Mouse (Mus musculus) lung, postnatal 14 days (tissue): Measurements from ENCODE around the gene Gpm6a.

ENCODE experiments used
- DNase-seq: peaks from one replicate; pipeline ENCODE4 v3.0.0; 2021

The Gpm6a gene

GRCm38 (mm10) chr8:54954741-54955455 is at the start of gene Gpm6a:
Gene Gpm6a, plus strand, starts transcription at chr8:54954843.
- DNase-seq, result no peak

- no peak for DNase-seq
Observed at GRCm38 (mm10) chr8:54912891-54913290, 41.8 kb upstream of the Gpm6a start.

- DNase-seq, result no peak
Observed at GRCm38 (mm10) chr8:54917710-54918109, 36.9 kb upstream of the Gpm6a start.

DNA sequence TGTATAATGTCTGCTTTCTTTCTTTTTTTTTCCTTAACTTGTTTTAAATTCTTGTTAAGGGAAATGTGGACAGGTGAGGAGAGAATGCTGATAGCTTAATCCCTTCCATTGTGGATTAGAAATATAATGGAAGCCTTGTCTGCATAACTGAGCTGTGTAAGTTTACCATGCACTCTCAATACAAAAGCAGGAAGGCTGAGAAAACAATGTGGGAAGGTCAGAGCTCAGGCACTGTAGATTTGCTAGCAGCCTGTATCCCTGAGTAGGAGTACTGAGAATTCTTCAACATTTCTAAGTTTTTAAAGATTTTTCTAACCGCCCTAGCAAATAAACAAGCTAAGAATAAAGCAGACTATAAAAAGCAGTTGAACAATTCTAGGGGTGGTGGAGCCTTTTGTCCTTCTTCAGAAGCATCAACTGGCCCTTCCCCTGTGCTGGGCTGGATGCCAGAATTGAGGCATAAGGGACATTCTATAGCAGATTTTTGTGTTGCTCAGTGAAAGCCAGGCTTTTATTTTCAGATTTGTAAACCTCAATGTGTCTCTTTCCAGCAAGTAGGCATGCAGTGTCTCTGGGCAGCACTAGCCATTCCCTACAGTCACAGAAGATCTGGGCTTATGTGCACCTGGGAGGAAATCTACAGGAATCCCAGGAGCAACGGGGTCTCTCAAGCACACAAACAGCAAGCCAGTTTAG is 32.3 kb upstream of the Gpm6a start:
- no peak for DNase-seq

DNA sequence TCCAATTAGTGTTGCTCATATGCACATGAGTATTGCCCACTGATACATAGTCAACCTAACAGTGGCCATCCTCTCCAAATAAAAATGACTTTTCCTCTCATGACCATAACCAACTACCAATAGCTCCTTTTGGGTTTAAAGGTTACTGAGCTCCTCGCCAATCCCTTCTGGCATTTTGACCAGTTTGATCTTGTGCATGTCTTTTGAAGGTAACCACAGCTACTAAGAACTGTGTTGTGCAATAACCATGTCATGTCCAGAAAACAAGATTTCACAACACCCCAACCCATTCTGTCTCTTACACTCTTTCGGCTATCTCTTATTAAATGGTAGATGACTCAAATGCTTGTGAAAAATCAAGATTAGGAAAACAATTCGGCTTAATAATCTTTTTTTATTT is 29.7 kb upstream of the Gpm6a start:
- no peak for DNase-seq

DNA sequence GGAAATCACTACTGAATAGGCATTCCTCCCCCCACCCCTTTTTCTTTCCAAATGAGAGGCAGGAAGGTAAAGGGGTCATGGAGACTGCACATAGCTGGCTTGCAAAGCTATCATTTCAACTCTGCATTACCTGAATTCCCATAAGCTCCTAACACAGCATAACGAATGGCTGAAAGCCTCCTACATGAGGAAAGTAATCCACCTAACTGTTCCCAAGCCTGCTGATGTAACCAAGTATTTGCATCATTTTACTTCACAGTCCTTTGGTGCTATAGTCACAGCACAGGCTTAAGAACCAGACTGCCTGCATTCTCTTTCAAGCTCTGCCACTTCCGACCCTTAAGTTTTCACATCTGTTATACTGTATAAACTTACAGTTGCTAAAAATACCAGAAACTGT is 22.3 kb upstream of the Gpm6a start:
- DNase-seq, result no peak

- no peak for DNase-seq
Observed at GRCm38 (mm10) chr8:54953351-54953750, 1.3 kb upstream of the Gpm6a start.

GRCm38 (mm10) chr8:54954030-54954429 is 613 bp upstream of the Gpm6a start:
- DNase-seq, result no peak

DNA sequence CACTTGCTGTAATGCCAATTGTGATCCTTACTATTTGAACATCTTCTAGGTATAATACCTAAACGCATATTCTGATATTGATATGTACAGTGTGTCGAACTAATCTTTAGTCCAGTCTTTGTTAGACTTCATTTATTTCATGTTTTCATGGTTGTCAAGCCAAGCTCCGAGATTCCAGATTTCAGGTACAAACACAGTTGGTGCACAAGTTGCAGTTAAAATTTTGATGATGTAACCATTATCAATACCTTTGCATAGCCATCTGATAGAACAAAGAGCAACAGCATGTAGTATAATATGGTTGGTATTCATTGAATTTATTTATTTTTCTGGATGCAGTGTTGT is 785 bp downstream of the Gpm6a start:
- DNase-seq, result no peak

GRCm38 (mm10) chr8:54955935-54956573 is 1.4 kb downstream of the Gpm6a start:
- DNase-seq, result no peak

- DNase-seq, result no peak
Observed at GRCm38 (mm10) chr8:54956787-54957186, 2.1 kb downstream of the Gpm6a start.

DNA sequence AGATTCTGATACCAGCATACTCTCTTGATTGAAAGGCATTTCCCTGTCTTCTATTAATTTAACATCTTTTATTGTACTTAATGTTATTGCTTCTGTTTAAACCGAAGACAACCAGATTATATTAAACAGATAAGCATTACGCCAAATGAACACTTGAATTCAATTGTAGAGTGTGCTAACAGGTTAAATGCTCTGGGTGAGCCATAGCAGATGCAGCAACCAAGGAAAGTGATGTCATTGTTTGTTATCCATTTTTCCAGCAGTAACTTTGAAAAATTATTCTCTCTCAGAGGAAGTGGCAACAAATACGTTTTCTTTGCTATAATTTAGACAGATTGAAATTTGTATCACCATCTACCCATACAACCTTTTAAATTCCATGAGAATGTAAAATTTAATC is 2.9 kb downstream of the Gpm6a start:
- DNase-seq, result no peak

DNA sequence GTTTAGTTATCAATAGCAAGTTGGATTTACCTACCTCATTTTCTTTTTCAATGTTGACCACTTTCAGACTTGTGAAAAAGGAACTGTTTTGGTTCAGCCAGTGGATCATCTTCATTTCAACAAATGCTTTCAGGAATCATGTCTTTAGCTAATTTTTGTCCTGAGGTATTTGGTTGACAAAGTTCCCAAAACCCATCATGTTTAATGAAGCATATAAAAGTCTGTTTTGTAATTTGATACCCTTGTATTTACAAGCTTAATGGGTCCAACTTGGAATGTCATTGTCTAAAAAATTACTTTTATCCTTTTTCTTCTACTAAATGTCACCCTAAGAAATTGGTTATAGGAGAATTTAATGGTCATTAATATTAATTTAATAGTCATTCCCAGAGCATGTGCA is 6.9 kb downstream of the Gpm6a start:
- DNase-seq, result no peak

DNA sequence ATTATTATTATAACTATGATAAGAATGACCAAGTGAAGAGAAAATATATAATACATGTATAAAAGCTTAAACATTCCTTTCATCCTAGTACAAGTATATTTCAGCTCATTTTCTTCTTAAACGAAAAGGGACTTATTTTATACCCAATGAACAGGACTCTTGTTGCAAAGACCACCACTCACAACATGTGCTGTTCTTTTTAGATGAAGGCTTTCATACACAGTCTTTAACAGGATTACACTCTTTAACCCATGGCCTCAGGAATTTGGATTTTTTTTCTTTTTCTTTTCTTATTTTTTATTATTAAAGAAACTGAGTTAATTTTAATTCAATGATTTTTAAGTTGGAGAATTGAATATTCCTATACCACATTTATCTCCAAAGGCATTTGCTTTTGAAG is 20.4 kb downstream of the Gpm6a start:
- DNase-seq, result no peak

DNA sequence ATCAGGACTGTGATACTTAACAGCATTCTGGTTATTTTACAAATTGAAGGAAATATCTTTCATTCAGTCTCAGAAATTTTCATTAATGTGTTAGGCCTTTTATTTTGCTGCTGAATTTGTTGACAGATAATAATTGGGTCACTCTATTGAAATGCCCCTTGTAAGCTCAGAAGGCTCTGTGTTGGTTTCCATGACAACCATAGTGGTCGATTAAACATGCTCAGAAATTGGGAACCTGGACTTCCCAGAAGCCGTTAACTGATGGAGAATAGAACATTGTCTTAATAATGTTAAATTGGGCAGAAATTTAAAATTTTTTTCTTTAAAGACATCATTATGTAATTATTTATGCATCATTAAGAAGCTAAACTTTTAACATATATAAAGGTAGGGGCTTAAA is 20.9 kb downstream of the Gpm6a start:
- DNase-seq, result no peak

DNA sequence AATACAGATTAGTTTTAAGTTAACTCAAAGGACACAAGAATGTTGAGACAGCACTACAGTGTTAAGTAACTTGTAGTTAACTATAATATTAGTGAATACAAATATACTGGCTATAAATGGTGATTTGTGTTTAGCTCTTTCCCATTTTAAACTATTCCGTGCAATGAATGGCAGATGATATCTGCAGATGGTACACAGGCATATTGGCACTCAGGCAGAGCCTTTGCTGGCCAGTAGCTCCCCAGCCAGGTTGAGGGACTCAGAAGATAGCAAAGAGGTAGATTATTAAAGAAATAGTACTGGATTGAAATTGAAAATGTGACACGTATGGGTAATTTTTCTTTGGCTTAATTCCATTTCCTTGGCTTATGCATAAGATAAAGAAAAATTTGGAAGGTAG is 21.3 kb downstream of the Gpm6a start:
- DNase-seq, result no peak

- no peak for DNase-seq
Observed at GRCm38 (mm10) chr8:54976663-54977062, 22.0 kb downstream of the Gpm6a start.

GRCm38 (mm10) chr8:54986791-54987190 is 32.1 kb downstream of the Gpm6a start:
- no peak for DNase-seq

DNA sequence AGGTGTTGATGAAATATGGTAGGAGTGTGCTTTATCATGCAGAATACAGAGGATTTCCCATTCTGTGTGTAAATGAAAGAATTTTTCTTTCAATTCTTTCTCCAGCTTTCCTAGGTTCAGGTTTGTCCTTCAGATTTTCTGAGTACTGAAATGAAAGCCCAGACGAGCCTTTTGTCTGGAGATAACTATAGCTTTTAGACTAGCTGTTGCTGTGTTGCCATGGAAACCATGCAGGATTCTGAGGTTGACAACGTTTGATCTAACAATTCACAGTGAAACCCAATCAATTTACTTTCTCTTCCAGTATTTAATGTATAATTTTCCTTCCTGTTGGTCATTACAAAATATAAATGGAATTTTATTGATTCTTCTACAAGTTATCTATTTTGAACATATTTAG is 34.5 kb downstream of the Gpm6a start:
- no peak for DNase-seq

GRCm38 (mm10) chr8:54991840-54992609 is 37.4 kb downstream of the Gpm6a start:
- no peak for DNase-seq

DNA sequence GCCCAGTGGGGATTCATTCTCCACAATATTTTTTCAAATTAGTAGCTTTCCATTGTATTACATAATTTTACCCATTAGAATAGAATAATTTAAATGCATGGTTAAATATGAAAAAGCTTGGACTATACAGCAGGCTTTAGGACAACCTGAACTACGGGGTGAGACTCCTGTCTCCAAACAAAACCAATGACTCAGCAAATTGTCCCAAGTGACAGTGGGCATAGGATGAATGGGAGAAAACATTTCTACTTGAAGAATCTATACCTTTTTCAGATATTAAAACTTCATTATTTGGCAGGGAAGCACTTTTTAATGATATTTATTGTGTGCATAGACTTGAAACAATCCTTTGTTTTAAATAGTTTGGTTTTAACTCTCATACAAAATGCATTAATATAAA is 41.0 kb downstream of the Gpm6a start:
- DNase-seq, result no peak

- no peak for DNase-seq
Observed at GRCm38 (mm10) chr8:55002398-55002797, 47.8 kb downstream of the Gpm6a start.

DNA sequence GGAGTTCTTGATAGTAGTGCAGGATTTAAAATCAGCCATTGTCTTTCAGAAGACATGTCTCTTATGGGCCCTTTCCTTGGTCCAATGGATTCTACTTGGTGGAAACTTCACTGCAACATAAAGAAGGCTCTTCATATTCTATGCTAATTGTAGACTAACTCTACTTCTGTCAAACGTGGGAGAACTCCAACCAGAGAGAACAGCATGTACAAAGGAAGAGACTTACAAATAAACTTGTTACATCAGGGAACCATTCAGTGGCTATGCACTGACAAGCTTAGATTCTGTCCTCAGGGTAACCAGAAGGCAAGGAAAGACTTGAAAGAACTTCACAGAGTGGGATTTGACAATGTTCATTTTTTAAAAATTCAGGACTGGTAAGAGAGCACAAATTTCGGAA is 48.3 kb downstream of the Gpm6a start:
- no peak for DNase-seq

GRCm38 (mm10) chr8:55012228-55012627 is 57.6 kb downstream of the Gpm6a start:
- DNase-seq, result no peak
